Mouse (Mus musculus) CH12.LX (cell line): ENCODE measurements around the gene Pex11b. TPM values are rescaled to one million over a fixed set of nuclear protein-coding genes. Genes with fewer than 3 reads are reported as not detected.
A peak's percentile ranks its signal among the peaks of the same experiment; 100 is the strongest.

Source experiments
- DNase-seq: peaks from one replicate; pipeline ENCODE4 v3.0.0-alpha.2; 2013; ENCODE audit errors: extremely low read depth
- H3K27ac ChIP-seq: 2 replicates; pipeline ENCODE4 v1.5.1; 2012; ENCODE audit warnings: low read depth, mild to moderate bottlenecking, control low read depth, moderate library complexity; ENCODE audit not compliant: insufficient read depth
- H3K27me3 ChIP-seq: replicated peaks from 2 replicates; pipeline ENCODE3; 2012; ENCODE audit warnings: inconsistent platforms
- H3K36me3 ChIP-seq, 2 experiments: replicated peaks in 1 of 2; 2 replicates each; pipeline versions ENCODE3 to v1.6.1; 2012; ENCODE audit warnings: inconsistent platforms in 1 of 2, low read length in 1 of 2, mild to moderate bottlenecking in 1 of 2, mixed read lengths in 1 of 2, moderate library complexity in 1 of 2; ENCODE audit not compliant: control insufficient read depth in 1 of 2, insufficient read depth in 1 of 2
- H3K4me1 ChIP-seq, 2 experiments: 2 replicates each; pipeline ENCODE4 v1.6.1; 2012; ENCODE audit warnings: inconsistent platforms in 1 of 2, moderate library complexity in 1 of 2; ENCODE audit not compliant: insufficient read depth in 2 of 2, control insufficient read depth in 1 of 2
- H3K4me2 ChIP-seq: 2 replicates; pipeline ENCODE4 v1.6.1; 2012; ENCODE audit warnings: low read depth, mild to moderate bottlenecking, control low read depth; ENCODE audit not compliant: poor library complexity, insufficient read depth, severe bottlenecking
- H3K4me3 ChIP-seq, 3 experiments: fragments of 150-350 bp in 1 of 3; sonication (generic) in 1 of 3; replicated peaks in 1 of 3; 2 replicates each; pipeline versions ENCODE3 to v1.5.1; 2011 to 2012; ENCODE audit warnings: low read depth in 2 of 3, low read length in 2 of 3, mild to moderate bottlenecking in 2 of 3, moderate library complexity in 2 of 3, control low read depth in 1 of 3, improper control_type of control experiment in 1 of 3, inconsistent platforms in 1 of 3, mixed read lengths in 1 of 3; ENCODE audit not compliant: poor library complexity in 1 of 3
- H3K79me2 ChIP-seq: replicated peaks from 2 replicates; pipeline ENCODE4 v1.6.1; 2012; ENCODE audit warnings: mild to moderate bottlenecking, moderate library complexity; ENCODE audit not compliant: control insufficient read depth, poor library complexity, insufficient read depth, severe bottlenecking; ENCODE audit errors: extremely low read depth
- H3K9ac ChIP-seq: 2 replicates; pipeline ENCODE4 v1.6.1; 2012; ENCODE audit warnings: low read depth, mild to moderate bottlenecking, control low read depth, moderate library complexity; ENCODE audit not compliant: insufficient read depth
- H3K9me3 ChIP-seq: replicated peaks from 2 replicates; pipeline ENCODE3; 2012; ENCODE audit warnings: low read length, inconsistent platforms, mixed read lengths
- BHLHE40 ChIP-seq: IDR thresholded peaks from 2 replicates; pipeline ENCODE4 v1.6.1; 2011; ENCODE audit warnings: mild to moderate bottlenecking, low read depth, low read length, improper control_type of control experiment
- CHD1 ChIP-seq: IDR thresholded peaks from 2 replicates; pipeline ENCODE4 v1.6.1; 2012; ENCODE audit warnings: low read depth, low read length, improper control_type of control experiment, inconsistent platforms
- CTCF ChIP-seq, 2 experiments: IDR thresholded peaks in 1 of 2; conservative IDR thresholded peaks in 1 of 2; 2 replicates each; pipeline ENCODE4 v1.5.1; 2011 to 2012; ENCODE audit warnings: low read depth in 2 of 2, low read length in 2 of 2, improper control_type of control experiment in 1 of 2, inconsistent platforms in 1 of 2, mild to moderate bottlenecking in 1 of 2, moderate library complexity in 1 of 2
- E2F4 ChIP-seq: IDR thresholded peaks from 2 replicates; pipeline ENCODE4 v1.6.1; 2011; ENCODE audit warnings: low read depth, low read length, improper control_type of control experiment; ENCODE audit not compliant: insufficient replicate concordance
- ELF1 ChIP-seq: IDR thresholded peaks from 2 replicates; pipeline ENCODE4 v1.6.1; 2014; ENCODE audit warnings: low read depth, mild to moderate bottlenecking, inconsistent platforms, low read length, improper control_type of control experiment
- EP300 ChIP-seq: IDR thresholded peaks from 2 replicates; pipeline ENCODE4 v1.6.1; 2011; ENCODE audit warnings: low read length, improper control_type of control experiment
- ETS1 ChIP-seq: conservative IDR thresholded peaks from 2 replicates; pipeline ENCODE4 v1.6.1; 2012; ENCODE audit warnings: low read depth, mild to moderate bottlenecking, inconsistent platforms, low read length, improper control_type of control experiment, moderate library complexity
- IRF4 ChIP-seq: IDR thresholded peaks from 2 replicates; pipeline ENCODE4 v1.6.1; 2014; ENCODE audit warnings: low read depth, mild to moderate bottlenecking, inconsistent platforms, low read length, improper control_type of control experiment
- JUND ChIP-seq: conservative IDR thresholded peaks from 2 replicates; pipeline ENCODE4 v1.6.1; 2011; ENCODE audit warnings: low read depth, low read length, improper control_type of control experiment
- MAFK ChIP-seq: IDR thresholded peaks from 2 replicates; pipeline ENCODE4 v1.6.1; 2011; ENCODE audit warnings: low read length, improper control_type of control experiment; ENCODE audit not compliant: insufficient replicate concordance
- MAX ChIP-seq: IDR thresholded peaks from 2 replicates; pipeline ENCODE4 v1.6.1; 2011; ENCODE audit warnings: low read length, improper control_type of control experiment
- MEF2A ChIP-seq: IDR thresholded peaks from 2 replicates; pipeline ENCODE4 v1.6.1; 2014; ENCODE audit warnings: low read depth, mild to moderate bottlenecking, inconsistent platforms, low read length, improper control_type of control experiment, borderline replicate concordance
- MXI1 ChIP-seq: IDR thresholded peaks from 2 replicates; pipeline ENCODE4 v1.6.1; 2011; ENCODE audit warnings: mild to moderate bottlenecking, low read depth, low read length, improper control_type of control experiment
- MYC ChIP-seq: IDR thresholded peaks from 2 replicates; pipeline ENCODE4 v1.6.1; 2011; ENCODE audit warnings: low read depth, mild to moderate bottlenecking, improper control_type of control experiment, low read length
- NELFE ChIP-seq: IDR thresholded peaks from 2 replicates; pipeline ENCODE4 v1.6.1; 2011; ENCODE audit warnings: low read depth, low read length, improper control_type of control experiment
- PAX5 ChIP-seq: IDR thresholded peaks from 2 replicates; pipeline ENCODE4 v1.6.1; 2012; ENCODE audit warnings: low read length, inconsistent platforms, mixed read lengths
- POLR2A ChIP-seq: IDR thresholded peaks from 2 replicates; pipeline ENCODE4 v1.6.1; 2011; ENCODE audit warnings: low read depth, mild to moderate bottlenecking, improper control_type of control experiment, low read length
- POLR2AphosphoS2 ChIP-seq: IDR thresholded peaks from 2 replicates; pipeline ENCODE4 v1.6.1; 2011; ENCODE audit warnings: low read depth, low read length, improper control_type of control experiment
- RCOR1 ChIP-seq: conservative IDR thresholded peaks from 2 replicates; pipeline ENCODE4 v1.6.1; 2012; ENCODE audit warnings: low read depth, mild to moderate bottlenecking, inconsistent platforms, low read length, improper control_type of control experiment
- SIN3A ChIP-seq: IDR thresholded peaks from 2 replicates; pipeline ENCODE4 v1.6.1; 2012; ENCODE audit warnings: low read length, improper control_type of control experiment, inconsistent platforms
- SMC3 ChIP-seq: IDR thresholded peaks from 2 replicates; pipeline ENCODE4 v1.6.1; 2011; ENCODE audit warnings: low read depth, low read length, improper control_type of control experiment
- TCF12 ChIP-seq: IDR thresholded peaks from 2 replicates; pipeline ENCODE4 v1.6.1; 2014; ENCODE audit warnings: low read depth, mild to moderate bottlenecking, inconsistent platforms, low read length, improper control_type of control experiment
- UBTF ChIP-seq: IDR thresholded peaks from 2 replicates; pipeline ENCODE4 v1.6.1; 2012; ENCODE audit warnings: low read depth, mild to moderate bottlenecking, inconsistent platforms, low read length, improper control_type of control experiment, moderate library complexity
- USF1 ChIP-seq: IDR thresholded peaks from 2 replicates; pipeline ENCODE4 v1.6.1; 2014; ENCODE audit warnings: low read depth, mild to moderate bottlenecking, inconsistent platforms, low read length, improper control_type of control experiment
- USF2 ChIP-seq: conservative IDR thresholded peaks from 2 replicates; pipeline ENCODE4 v1.6.1; 2011; ENCODE audit warnings: low read depth, low read length, improper control_type of control experiment
- ZKSCAN1 ChIP-seq: IDR thresholded peaks from 2 replicates; pipeline ENCODE4 v1.6.1; 2012; ENCODE audit warnings: low read depth, inconsistent platforms, low read length, improper control_type of control experiment, borderline replicate concordance
- dilution Hi-C: fragments of 300-500 bp; cut with MboI; formaldehyde crosslinking; loops from 2 replicates; pipeline ENCODE4 v1.14.3; 2020; ENCODE audit warnings: low sequenced_read_pairs; ENCODE audit not compliant: extremely low pct_unique_long_range_greater_than_20kb, extremely low pct_ligation_motif_present
- in situ Hi-C: fragments of 300-500 bp; cut with MboI; formaldehyde crosslinking; loops from 3 replicates; pipeline ENCODE4 v1.14.3; 2019; ENCODE audit warnings: low sequenced_read_pairs, low pct_ligation_motif_present, low pct_unique_long_range_greater_than_20kb, mixed read lengths
- polyA plus RNA-seq: library from polyadenylated mRNA; unstranded; fragments of >175 nt; gene quantifications from 2 replicates; pipeline ENCODE4 v1.2.1, GENCODE M21; 2012; ENCODE audit warnings: low read depth; ENCODE audit not compliant: insufficient read length
- total RNA-seq, 2 experiments: library from RNA; depleted of rRNA; stranded (reverse); fragments of 300-350 nt in 1 of 2; fragments of >200 nt in 1 of 2; gene quantifications; 2 replicates each; pipeline ENCODE4 v1.2.3; 2012 to 2014

Pex11b gene
- total and polyA plus RNA-seq, 3 experiments, result 23.4 to 33.1 (median 27.9) TPM

DNA sequence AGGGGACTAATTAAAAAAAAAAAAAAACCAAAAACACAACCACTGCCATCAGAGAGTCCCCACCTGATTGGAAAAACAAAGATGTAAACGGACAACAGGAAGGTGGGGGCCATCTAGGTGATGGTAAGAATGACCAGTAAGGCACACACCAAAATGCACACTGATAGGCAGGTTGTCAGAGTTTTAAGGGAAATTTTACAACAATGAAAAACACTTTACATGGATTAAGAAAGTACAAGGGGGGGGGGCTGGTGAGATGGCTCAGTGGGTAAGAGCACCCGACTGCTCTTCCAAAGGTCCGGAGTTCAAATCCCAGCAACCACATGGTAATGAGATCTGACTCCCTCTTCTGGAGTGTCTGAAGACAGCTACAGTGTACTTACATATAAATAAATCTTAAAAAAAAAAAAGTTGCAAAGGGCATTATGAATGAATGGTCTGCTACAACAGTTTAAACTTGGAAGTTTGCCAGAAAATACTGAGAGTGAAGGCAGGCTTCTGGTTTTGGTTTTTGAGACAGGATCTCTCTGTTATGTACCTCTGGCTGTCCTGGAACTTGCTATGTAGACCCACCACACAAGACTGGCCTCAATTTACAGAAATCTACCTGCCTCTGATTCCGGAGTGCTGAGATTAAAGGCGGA, 33.4 kb downstream of the Pex11b start:
- in situ Hi-C loops, result no loop called here
- no peak overlapping the region for H3K27ac ChIP-seq
- dilution Hi-C loops, result no loop called here
- H3K27me3 ChIP-seq, result peaks cover 12% of the 10 kb centered on the region
- no peaks in the 10 kb centered on the region for H3K9me3 ChIP-seq
- no peak for DNase-seq
- TF ChIP-seq PAX5, result no peak
- TF ChIP-seq MYC, result no peak
- TF ChIP-seq MEF2A, result no peak
- no peak for TF ChIP-seq USF1
- no peak overlapping the region for H3K9ac ChIP-seq
- H3K4me1 ChIP-seq, result peaks cover 10 to 24% of the 10 kb centered on the region in 2 experiments
- H3K4me3 ChIP-seq, result no peak overlapping the region
- H3K36me3 ChIP-seq, result no peaks in the 10 kb centered on the region
- no peak overlapping the region for H3K4me2 ChIP-seq
- no peaks in the 10 kb centered on the region for H3K79me2 ChIP-seq

- in situ Hi-C loops, result no loop called here
- peak within 1 kb of the TSS; percentile 6; the same call in 1 of the 2 replicates for H3K9ac ChIP-seq
- H3K4me2 ChIP-seq, result peak within 1 kb of the TSS; percentile 75
- DNase-seq, result peak; percentile 95
- peaks cover 12% of the 10 kb centered on the region for H3K27me3 ChIP-seq
- H3K79me2 ChIP-seq, result no peaks in the 10 kb centered on the region
- dilution Hi-C loops, result no loop called here
- no peaks in the 10 kb centered on the region for H3K9me3 ChIP-seq
- H3K27ac ChIP-seq, result no peak within 1 kb of the TSS
- peak within 1 kb of the TSS; percentile 30 to 65 (median 64) for H3K4me3 ChIP-seq
- no peaks in the 10 kb centered on the region for H3K36me3 ChIP-seq
- H3K4me1 ChIP-seq, result peaks cover 17 to 28% of the 10 kb centered on the region in 2 experiments
- TF ChIP-seq USF2, result no peak
- TF ChIP-seq MYC, result no peak
- TF ChIP-seq E2F4, result no peak
- TF ChIP-seq ETS1, result 0 out of 2 replicates have a peak, but pooled peaks have one; percentile 9
- TF ChIP-seq POLR2A, result peak; percentile 43; the same call in 1 of the 2 replicates
- TF ChIP-seq CTCF (conservative IDR thresholded peaks at IDR 0.05 in 1 of 2, IDR thresholded peaks at IDR 0.05 in 1 of 2; ENCODE audit: low read depth in 2 of 2, low read length in 2 of 2), result peak in 1 of 2 experiments; percentile 14; a peak in 1 of 4 replicates
- TF ChIP-seq ZKSCAN1, result no peak
- no peak for TF ChIP-seq MEF2A
- TF ChIP-seq RCOR1, result no peak
- no peak for TF ChIP-seq BHLHE40
- peak; percentile 82 for TF ChIP-seq MXI1
- TF ChIP-seq MAFK, result no peak
- 0 out of 2 replicates have a peak, but pooled peaks have one; percentile 23 for TF ChIP-seq TCF12
- TF ChIP-seq ELF1, result peak; percentile 32; the same call in 1 of the 2 replicates
- TF ChIP-seq JUND, result no peak
- 0 out of 2 replicates have a peak, but pooled peaks have one; percentile 41 for TF ChIP-seq UBTF
- TF ChIP-seq SMC3, result 0 out of 2 replicates have a peak, but pooled peaks have one; percentile 4
- no peak for TF ChIP-seq CHD1
- no peak for TF ChIP-seq NELFE
- no peak for TF ChIP-seq IRF4
- TF ChIP-seq MAX, result no peak
- TF ChIP-seq POLR2AphosphoS2, result no peak
- TF ChIP-seq EP300, result no peak
- peak; percentile 87; the same call in 1 of the 2 replicates for TF ChIP-seq SIN3A
Measured at GRCm38 (mm10) chr3:96669727-96670468, 34.7 kb downstream of the Pex11b start, which contains the start of gene Ankrd35. Gene Ankrd35, plus strand, starts transcription at chr3:96670131.
